In the genomic region with DNA sequence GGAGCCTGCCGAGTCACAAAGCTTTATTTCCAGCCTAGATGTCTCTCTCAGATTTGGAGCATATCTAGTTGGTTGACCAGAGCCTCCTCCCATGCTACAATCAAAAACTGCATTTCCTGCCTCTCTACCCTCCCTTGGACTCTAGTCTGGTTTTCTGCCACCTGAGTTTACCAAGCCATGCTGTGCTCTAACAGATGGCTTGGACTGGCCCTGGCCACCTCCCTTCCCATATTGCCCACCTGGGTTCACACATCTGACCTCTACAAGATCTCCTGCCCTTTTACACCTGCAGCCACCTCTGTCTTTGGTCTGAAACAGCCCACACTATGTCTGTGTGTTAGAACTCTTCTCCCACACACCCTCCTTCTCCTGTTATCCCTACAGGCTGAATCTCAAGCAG, we compare ENCODE assay signal across 32 mouse cellular contexts. TPM values are rescaled to one million over a fixed set of nuclear protein-coding genes. Genes with fewer than 3 reads are reported as not detected.
DNase-seq lines count a peak whose midpoint lies in the region; ATAC-seq and TF ChIP-seq lines count a peak whose summit lies in the region.
"Had no signal": no experiment of that assay in that cellular context is flagged by ENCODE, and none has a peak within 500 bp of the region (broad histone marks: within the 10 kb centered on the region; RNA-seq: fewer than 3 reads in every experiment).

No protein-coding gene starts in this region.

- TF ChIP-seq POLR2A in cerebellum, adult 2 months (IDR thresholded peaks at IDR 0.05; ENCODE audit: borderline replicate concordance, insufficient read depth, low read length), result no peak

- no peaks in the 10 kb centered on the region for H3K36me3 ChIP-seq in midbrain, embryonic 11.5 days (ENCODE audit: control insufficient read depth, insufficient read depth, low read length)
- H3K36me3 ChIP-seq in midbrain, postnatal 0 days (ENCODE audit: insufficient read depth, low read length), result no peaks in the 10 kb centered on the region
- H3K36me3 ChIP-seq: forebrain, embryonic 12.5 days; hindbrain, embryonic 15.5 days; kidney, embryonic 15.5 days; limb, embryonic 15.5 days; liver, embryonic 13.5 days had no signal

- WGBS in midbrain, embryonic 11.5 days, result 87% methylated on average over 1 of the region's 1 CpGs
- WGBS in midbrain, postnatal 0 days, result 88% methylated on average over 1 of the region's 1 CpGs
- WGBS in cerebellum, adult 2 months, result 10% methylated on average over 1 of the region's 1 CpGs

- ATAC-seq in midbrain, embryonic 11.5 days (ENCODE audit: low FRiP score), result no peak
- ATAC-seq in midbrain, postnatal 0 days (ENCODE audit: low FRiP score), result no peak
- ATAC-seq: activated CD4-positive, CD25-positive, alpha-beta regulatory T cell, adult 4 months; lung, postnatal 0 days had no signal

- H3K9me3 ChIP-seq in midbrain, embryonic 11.5 days (ENCODE audit: control insufficient read depth, low read length), result no peaks in the 10 kb centered on the region
- no peaks in the 10 kb centered on the region for H3K9me3 ChIP-seq in midbrain, postnatal 0 days (ENCODE audit: low read length)
- H3K9me3 ChIP-seq: embryonic facial prominence, embryonic 13.5 days; forebrain, embryonic 12.5 days; heart, embryonic 13.5 days; hindbrain, embryonic 15.5 days; kidney, embryonic 15.5 days; limb, embryonic 15.5 days; liver, embryonic 13.5 days; megakaryocyte, embryonic 14.5 days had no signal

- peak; percentile 81 for DNase-seq in midbrain, embryonic 11.5 days (ENCODE audit: low spot score, missing footprints)
- DNase-seq in midbrain, postnatal 0 days (ENCODE audit: low spot score), result no peak
- DNase-seq in cerebellum, adult 2 months, result peak; percentile 58 to 65
- peak; percentile 31 to 54 for DNase-seq in cerebellum, postnatal 14 days
- DNase-seq in left cerebral cortex, postnatal 36 days (ENCODE audit: low spot score in 2 of 2), result no peak
- no peak for DNase-seq in thymus, adult 18-20 months
- DNase-seq: adrenal gland, adult 2 months; adrenal gland, postnatal 36 days; gastrocnemius, postnatal 10 days; heart, postnatal 10 days; kidney, adult 18-20 months; kidney, postnatal 25 days; liver, embryonic 13.5 days; lung, adult 18-20 months; lung, postnatal 4 days; midbrain, embryonic 14.5 days; right cerebral cortex, adult 18-20 months; spleen, adult 18-20 months; thymus, adult 2 months; thymus, postnatal 36 days had no signal

- intact Hi-C loops in left cerebral cortex, postnatal 36 days (cut with DNase I), result no loop called here

- H3K9ac ChIP-seq in midbrain, embryonic 11.5 days (ENCODE audit: low read length), result no peak overlapping the region
- no peak overlapping the region for H3K9ac ChIP-seq in midbrain, postnatal 0 days (replicated peaks; ENCODE audit: low read length, poor library complexity, severe bottlenecking)
- H3K9ac ChIP-seq: embryonic facial prominence, embryonic 13.5 days; forebrain, embryonic 12.5 days; heart, embryonic 13.5 days; hindbrain, embryonic 15.5 days; kidney, embryonic 15.5 days; limb, embryonic 15.5 days; liver, embryonic 13.5 days had no signal

- H3K4me3 ChIP-seq in midbrain, embryonic 11.5 days (ENCODE audit: low read depth, low read length), result no peak overlapping the region
- H3K4me3 ChIP-seq in midbrain, postnatal 0 days (ENCODE audit: low read depth, low read length), result no peak overlapping the region
- no peak overlapping the region for H3K4me3 ChIP-seq in cerebellum, adult 2 months (replicated peaks; ENCODE audit: insufficient read depth, low read depth, low read length)
- H3K4me3 ChIP-seq: embryonic facial prominence, embryonic 13.5 days; erythroblast, embryonic 14.5 days; forebrain, embryonic 12.5 days; heart, embryonic 13.5 days; hindbrain, embryonic 15.5 days; kidney, embryonic 15.5 days; limb, embryonic 15.5 days; liver, embryonic 13.5 days; megakaryocyte, embryonic 14.5 days had no signal

- no peak overlapping the region for H3K4me2 ChIP-seq in midbrain, embryonic 11.5 days
- H3K4me2 ChIP-seq in midbrain, postnatal 0 days (ENCODE audit: low read depth, low read length, poor library complexity, severe bottlenecking), result no peak overlapping the region
- H3K4me2 ChIP-seq: embryonic facial prominence, embryonic 13.5 days; forebrain, embryonic 12.5 days; heart, embryonic 13.5 days; hindbrain, embryonic 15.5 days; kidney, embryonic 15.5 days; limb, embryonic 15.5 days; liver, embryonic 13.5 days had no signal

- H3K27ac ChIP-seq in midbrain, embryonic 11.5 days (ENCODE audit: low read depth, low read length), result no peak overlapping the region
- no peak overlapping the region for H3K27ac ChIP-seq in midbrain, postnatal 0 days (ENCODE audit: low read depth, low read length)
- peak overlapping the region; percentile 77 for H3K27ac ChIP-seq in cerebellum, adult 2 months (ENCODE audit: insufficient read depth, low read length)
- H3K27ac ChIP-seq: embryonic facial prominence, embryonic 13.5 days; forebrain, embryonic 12.5 days; heart, embryonic 13.5 days; hindbrain, embryonic 15.5 days; kidney, embryonic 15.5 days; limb, embryonic 15.5 days; liver, embryonic 13.5 days; stomach, postnatal 0 days had no signal

- no peaks in the 10 kb centered on the region for H3K27me3 ChIP-seq in midbrain, embryonic 11.5 days (ENCODE audit: control insufficient read depth, insufficient read depth, low read length)
- no peaks in the 10 kb centered on the region for H3K27me3 ChIP-seq in midbrain, postnatal 0 days (ENCODE audit: insufficient read depth, low read length)
- H3K27me3 ChIP-seq in cerebellum, adult 2 months (ENCODE audit: control insufficient read depth, insufficient read depth, low read length), result no peaks in the 10 kb centered on the region
- H3K27me3 ChIP-seq: CH12.LX; embryonic facial prominence, embryonic 13.5 days; forebrain, embryonic 12.5 days; heart, embryonic 13.5 days; hindbrain, embryonic 15.5 days; kidney, embryonic 15.5 days; limb, embryonic 15.5 days; liver, embryonic 13.5 days; megakaryocyte, embryonic 14.5 days had no signal

- TF ChIP-seq CTCF in midbrain, postnatal 0 days (IDR thresholded peaks at IDR 0.05), result no peak
- no peak for TF ChIP-seq CTCF in cerebellum, adult 2 months (IDR thresholded peaks at IDR 0.05; ENCODE audit: borderline replicate concordance, insufficient read depth, low read depth, low read length)

- 0 out of 2 replicates have a peak, but pooled peaks cover 6% of the 10 kb centered on the region for H3K4me1 ChIP-seq in midbrain, embryonic 11.5 days (ENCODE audit: control insufficient read depth, insufficient read depth, low read length)
- no peaks in the 10 kb centered on the region for H3K4me1 ChIP-seq in midbrain, postnatal 0 days (ENCODE audit: insufficient read depth, low read length)
- H3K4me1 ChIP-seq in cerebellum, adult 2 months (ENCODE audit: control insufficient read depth, insufficient read depth, low read length), result peaks cover 26% of the 10 kb centered on the region
- H3K4me1 ChIP-seq: limb, embryonic 15.5 days had no signal

RNA-seq across cellular contexts. Expression of a gene that starts 29.6 kb away (rescaled TPM):
- 36.9 and 37.8 TPM in 2 replicates for polyA plus RNA-seq in midbrain, embryonic 11.5 days (2014; fragmentation: Nextera tagmentation; extraction: Ambion mirVana)
- total RNA-seq in midbrain, postnatal 0 days (2014; rRNA removed), result 22.4 and 23.4 TPM in 2 replicates
- polyA plus RNA-seq in midbrain, postnatal 0 days (2015; fragmentation: Nextera tagmentation; extraction: Ambion mirVana), result 32.7 and 35.0 TPM in 2 replicates
- polyA plus RNA-seq in cerebellum, adult 2 months (2012; rRNA removed), result 36.2 and 38.4 TPM in 2 replicates
- 10 to 100 TPM; 36.3 to 36.7 TPM for total RNA-seq in left cerebral cortex, postnatal 36 days (2021)

RNA-seq across cellular contexts. Expression of a gene that starts 50.9 kb away (rescaled TPM):
- polyA plus RNA-seq in midbrain, embryonic 11.5 days (2014; fragmentation: Nextera tagmentation; extraction: Ambion mirVana), result 43.2 and 46.5 TPM in 2 replicates
- 45.8 and 54.1 TPM in 2 replicates for total RNA-seq in midbrain, postnatal 0 days (2014; rRNA removed)
- 82.8 and 98.4 TPM in 2 replicates for polyA plus RNA-seq in midbrain, postnatal 0 days (2015; fragmentation: Nextera tagmentation; extraction: Ambion mirVana)
- 49.0 and 57.7 TPM in 2 replicates for polyA plus RNA-seq in cerebellum, adult 2 months (2012; rRNA removed)
- total RNA-seq in left cerebral cortex, postnatal 36 days (2021), result 10 to 100 TPM; 24.8 to 27.3 TPM

Comparison
In these comparisons a context has a peak if more than half of its experiments do, and no peak if none do; other contexts are left out.
1. DNase-seq: peak in midbrain, embryonic 11.5 days (single experiment), cerebellum, adult 2 months (2 of 2) and cerebellum, postnatal 14 days (2 of 2); none in midbrain, postnatal 0 days (single experiment), left cerebral cortex, postnatal 36 days (0 of 2) and thymus, adult 18-20 months (0 of 2).